Mouse (Mus musculus) olfactory bulb, adult 2 months (tissue): ENCODE results near the gene Cluap1. TPM values are rescaled to one million over a fixed set of nuclear protein-coding genes. Genes with fewer than 3 reads are reported as not detected.
A peak's percentile ranks its signal among the peaks of the same experiment; 100 is the strongest.

Experiments used
- H3K27ac ChIP-seq: fragments of 200-500 bp; 2 replicates; pipeline ENCODE4 v1.5.1; 2012; ENCODE audit warnings: low read depth, low read length; ENCODE audit not compliant: insufficient read depth
- H3K4me1 ChIP-seq: fragments of 200-500 bp; 2 replicates; pipeline ENCODE4 v1.6.1; 2012; ENCODE audit warnings: low read length; ENCODE audit not compliant: control insufficient read depth, insufficient read depth
- H3K4me3 ChIP-seq: fragments of 200-500 bp; 2 replicates; pipeline ENCODE4 v1.5.1; 2012; ENCODE audit warnings: mild to moderate bottlenecking, low read depth, low read length, moderate library complexity; ENCODE audit not compliant: insufficient read depth
- CTCF ChIP-seq: fragments of 200-500 bp; IDR thresholded peaks from 2 replicates; pipeline ENCODE4 v1.5.1; 2012; ENCODE audit warnings: low read depth, mild to moderate bottlenecking, low read length, moderate library complexity; ENCODE audit not compliant: insufficient read depth
- POLR2A ChIP-seq: fragments of 200-500 bp; IDR thresholded peaks from 2 replicates; pipeline ENCODE4 v1.6.1; 2012; ENCODE audit warnings: mild to moderate bottlenecking, low read depth, low read length, moderate library complexity; ENCODE audit not compliant: insufficient read depth
- WGBS: fragments of 180-500 bp; shearing (Covaris S2); methylation state at CpG from one replicate; pipeline ENCODE4 v1.1.7; 2018; 5-methylcytosine and 5-hydroxymethylcytosine counted together
- polyA plus RNA-seq: library from polyadenylated mRNA; stranded (reverse); fragments of >200 nt; gene quantifications from 2 replicates; pipeline ENCODE4 v1.2.4, GENCODE M21; 2012; ENCODE audit warnings: low replicate concordance; ENCODE audit not compliant: missing spikeins, insufficient read depth, insufficient read length

The Cluap1 gene
- polyA plus RNA-seq = not detected in 2 replicates

GRCm38 (mm10) chr16:3908537-3909111, at the start of gene Cluap1, which contains the start of gene 1700037C18Rik:
Gene Cluap1, plus strand, starts transcription at chr16:3908801.
Gene 1700037C18Rik, minus strand, starts transcription at chr16:3908689.
- Histone ChIP-seq H3K4me3 (peak within 1 kb of the TSS; percentile 91), H3K4me1 (peaks cover 2% of the 10 kb centered on the region; the same call in 1 of the 2 replicates), H3K27ac (peak within 1 kb of the TSS; percentile 74)
- under 1% methylated on average over 33 of the region's 33 CpGs for WGBS
- TF ChIP-seq POLR2A (peak; percentile 68), CTCF (0 out of 2 replicates have a peak, but pooled peaks have one; percentile 37)

GRCm38 (mm10) chr16:3859254-3859653, 49.3 kb upstream of the Cluap1 start:
- Histone ChIP-seq H3K4me1 (peaks cover 4% of the 10 kb centered on the region; the same call in 1 of the 2 replicates), H3K4me3 (no peak overlapping the region), H3K27ac (no peak overlapping the region)
- WGBS = 95% methylated on average over 4 of the region's 4 CpGs
- TF ChIP-seq CTCF = no peak
- no peak for TF ChIP-seq POLR2A

- WGBS = 2% methylated on average over 16 of the region's 16 CpGs
- Histone ChIP-seq H3K4me3 (peak overlapping the region; percentile 59), H3K27ac (no peak overlapping the region), H3K4me1 (peaks cover 3% of the 10 kb centered on the region; the same call in 1 of the 2 replicates)
- TF ChIP-seq CTCF = no peak
- TF ChIP-seq POLR2A = no peak
Observed at GRCm38 (mm10) chr16:3871815-3872214, 36.8 kb upstream of the Cluap1 start.

GRCm38 (mm10) chr16:3872216-3873047, 36.2 kb upstream of the Cluap1 start, which contains the start of gene Naa60:
Gene Naa60, plus strand, starts transcription at chr16:3872375.
- 4% methylated on average over 47 of the region's 47 CpGs for WGBS
- Histone ChIP-seq H3K4me1 (peaks cover 3% of the 10 kb centered on the region; the same call in 1 of the 2 replicates), H3K27ac (no peak within 1 kb of the TSS; the same call in 1 of the 2 replicates), H3K4me3 (peak within 1 kb of the TSS; percentile 59)
- TF ChIP-seq POLR2A (no peak), CTCF (no peak)

GRCm38 (mm10) chr16:3876346-3876745, 32.3 kb upstream of the Cluap1 start:
- peaks cover 4% of the 10 kb centered on the region; the same call in 1 of the 2 replicates for H3K4me1 ChIP-seq

GRCm38 (mm10) chr16:3884201-3885064, 24.2 kb upstream of the Cluap1 start, which contains the start of the genes Zfp597 and Gm20695:
Gene Zfp597, minus strand, starts transcription at chr16:3884561.
Gene Gm20695, plus strand, starts transcription at chr16:3884648.
- peak within 1 kb of the TSS; percentile 86 for H3K27ac ChIP-seq
- H3K4me3 ChIP-seq = peak within 1 kb of the TSS; percentile 83
- peak; percentile 79 for TF ChIP-seq POLR2A
- TF ChIP-seq CTCF = no peak
- H3K4me1 ChIP-seq = peaks cover 11% of the 10 kb centered on the region
- under 1% methylated on average over 88 of the region's 88 CpGs for WGBS

More at GRCm38 (mm10) chr16:3876346-3876745, 32.3 kb upstream of the Cluap1 start:
- no peak for TF ChIP-seq POLR2A
- TF ChIP-seq CTCF = no peak
- 93% methylated on average over 4 of the region's 4 CpGs for WGBS
- Histone ChIP-seq H3K27ac (no peak overlapping the region), H3K4me3 (no peak overlapping the region)

- no peak for TF ChIP-seq POLR2A
- no peak for TF ChIP-seq CTCF
- peak overlapping the region; percentile 83 for H3K4me3 ChIP-seq
- peak overlapping the region; percentile 86 for H3K27ac ChIP-seq
- peaks cover 11% of the 10 kb centered on the region for H3K4me1 ChIP-seq
- WGBS = under 1% methylated on average over 10 of the region's 10 CpGs
Observed at GRCm38 (mm10) chr16:3885065-3885670, 23.4 kb upstream of the Cluap1 start.

GRCm38 (mm10) chr16:3891621-3892295, 16.8 kb upstream of the Cluap1 start:
- Histone ChIP-seq H3K27ac (no peak overlapping the region), H3K4me1 (peaks cover 7% of the 10 kb centered on the region; the same call in 1 of the 2 replicates), H3K4me3 (no peak overlapping the region)
- TF ChIP-seq POLR2A = no peak
- 90% methylated on average over 14 of the region's 14 CpGs for WGBS
